In the genomic region with DNA sequence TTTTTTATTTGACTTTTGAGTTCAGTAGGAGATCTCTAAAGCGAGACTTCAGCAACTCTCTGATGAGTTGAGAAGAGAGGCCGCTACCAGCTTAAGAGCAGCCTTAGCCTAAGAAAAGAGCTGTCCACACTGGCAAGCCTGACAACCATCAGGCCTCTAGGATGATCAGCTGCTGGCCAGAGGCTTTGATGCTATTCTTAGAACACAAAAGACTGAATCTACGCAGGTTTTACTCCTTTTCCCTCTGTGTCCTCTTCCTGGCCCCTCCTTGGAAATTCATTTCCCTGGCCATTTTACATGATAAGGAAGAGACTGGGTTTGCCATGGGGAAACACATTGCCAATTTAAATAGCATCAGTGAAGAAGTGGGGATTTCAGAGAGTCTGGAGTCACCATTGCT, we compare ENCODE assay signal across 19 mouse cellular contexts.
DNase-seq lines count a peak whose midpoint lies in the region; ATAC-seq and TF ChIP-seq lines count a peak whose summit lies in the region.
"Had no signal": no experiment of that assay in that cellular context is flagged by ENCODE, and none has a peak within 500 bp of the region (broad histone marks: within the 10 kb centered on the region; RNA-seq: fewer than 3 reads in every experiment).

No protein-coding gene starts in this region.

- no peak overlapping the region for H3K4me3 ChIP-seq in embryonic facial prominence, embryonic 14.5 days (ENCODE audit: low read depth, low read length)
- no peak overlapping the region for H3K4me3 ChIP-seq in embryonic facial prominence, embryonic 10.5 days
- H3K4me3 ChIP-seq in intestine, embryonic 14.5 days (ENCODE audit: low read depth, low read length): no peak overlapping the region
- H3K4me3 ChIP-seq in intestine, postnatal 0 days (ENCODE audit: low read depth, low read length): no peak overlapping the region
- H3K4me3 ChIP-seq: erythroblast, embryonic 14.5 days; hindbrain, embryonic 12.5 days; liver, embryonic 15.5 days had no signal

- no peak for TF ChIP-seq CTCF in intestine, postnatal 0 days (IDR thresholded peaks at IDR 0.05; ENCODE audit: low read depth)

- no peak overlapping the region for H3K4me2 ChIP-seq in embryonic facial prominence, embryonic 14.5 days (ENCODE audit: low read depth, low read length)
- H3K4me2 ChIP-seq in intestine, embryonic 14.5 days (ENCODE audit: low read length): no peak overlapping the region
- no peak overlapping the region for H3K4me2 ChIP-seq in intestine, postnatal 0 days (replicated peaks; ENCODE audit: low read depth)
- H3K4me2 ChIP-seq: hindbrain, embryonic 12.5 days; liver, embryonic 15.5 days had no signal

- H3K9ac ChIP-seq in embryonic facial prominence, embryonic 14.5 days (ENCODE audit: low read depth, low read length): no peak overlapping the region
- H3K9ac ChIP-seq in intestine, embryonic 14.5 days (ENCODE audit: low read length): no peak overlapping the region
- H3K9ac ChIP-seq in intestine, postnatal 0 days (ENCODE audit: low read depth, low read length): no peak overlapping the region
- H3K9ac ChIP-seq: hindbrain, embryonic 12.5 days; liver, embryonic 15.5 days had no signal

- no peaks in the 10 kb centered on the region for H3K27me3 ChIP-seq in embryonic facial prominence, embryonic 14.5 days (replicated peaks; ENCODE audit: control insufficient read depth, insufficient read depth, low read length)
- H3K27me3 ChIP-seq in embryonic facial prominence, embryonic 10.5 days (replicated peaks; ENCODE audit: low read depth, poor library complexity, severe bottlenecking): no peaks in the 10 kb centered on the region
- H3K27me3 ChIP-seq in intestine, embryonic 14.5 days (replicated peaks; ENCODE audit: control insufficient read depth, insufficient read depth, low read length): no peaks in the 10 kb centered on the region
- H3K27me3 ChIP-seq in intestine, postnatal 0 days (replicated peaks; ENCODE audit: control insufficient read depth, insufficient read depth, low read length): no peaks in the 10 kb centered on the region
- H3K27me3 ChIP-seq: liver, embryonic 15.5 days had no signal

- H3K4me1 ChIP-seq in embryonic facial prominence, embryonic 14.5 days (ENCODE audit: control insufficient read depth, insufficient read depth, low read length): peaks cover 33% of the 10 kb centered on the region
- H3K4me1 ChIP-seq in embryonic facial prominence, embryonic 10.5 days: peaks cover 46% of the 10 kb centered on the region
- peaks cover 27% of the 10 kb centered on the region for H3K4me1 ChIP-seq in intestine, embryonic 14.5 days (replicated peaks; ENCODE audit: control insufficient read depth, insufficient read depth, low read length)
- H3K4me1 ChIP-seq in intestine, postnatal 0 days (replicated peaks; ENCODE audit: control insufficient read depth, insufficient read depth, low read length): peaks cover 7% of the 10 kb centered on the region
- H3K4me1 ChIP-seq: liver, embryonic 15.5 days had no signal

- 0 out of 2 replicates have a peak overlapping the region, but pooled peaks have one; percentile 6 for H3K27ac ChIP-seq in embryonic facial prominence, embryonic 14.5 days (replicated peaks; ENCODE audit: low read depth, low read length)
- H3K27ac ChIP-seq in embryonic facial prominence, embryonic 10.5 days (replicated peaks): no peak overlapping the region
- peak overlapping the region; percentile 47; the same call in 1 of the 2 replicates for H3K27ac ChIP-seq in intestine, embryonic 14.5 days (ENCODE audit: low read depth)
- no peak overlapping the region for H3K27ac ChIP-seq in intestine, postnatal 0 days (ENCODE audit: low read depth, low read length)
- H3K27ac ChIP-seq: hindbrain, embryonic 12.5 days; liver, embryonic 15.5 days had no signal

- DNase-seq in embryonic facial prominence, embryonic 14.5 days (ENCODE audit: low spot score): no peak
- DNase-seq in embryonic facial prominence, embryonic 10.5 days (ENCODE audit: low spot score): no peak
- DNase-seq in intestine, embryonic 14.5 days (ENCODE audit: low spot score): no peak
- DNase-seq in R1 (ENCODE audit: low read depth, low spot score): peak; percentile 42
- peak; percentile 48 to 49 for DNase-seq in heart, postnatal 10 days
- no peak for DNase-seq in urinary bladder, postnatal 25 days (ENCODE audit: low spot score)
- DNase-seq in thymus, postnatal 14 days: no peak
- DNase-seq: adrenal gland, postnatal 36 days; cerebellum, adult 9-11 months; gastrocnemius, postnatal 10 days; kidney, adult 8-10 months; kidney, postnatal 4 days; layer of hippocampus, postnatal 36 days; midbrain, embryonic 14.5 days had no signal

- WGBS in embryonic facial prominence, embryonic 14.5 days: 73% methylated on average over 3 of the region's 3 CpGs
- 63% methylated on average over 3 of the region's 3 CpGs for WGBS in embryonic facial prominence, embryonic 10.5 days
- WGBS in intestine, embryonic 14.5 days: 63% methylated on average over 3 of the region's 3 CpGs
- WGBS in intestine, postnatal 0 days: 75% methylated on average over 3 of the region's 3 CpGs

- no peaks in the 10 kb centered on the region for H3K9me3 ChIP-seq in embryonic facial prominence, embryonic 14.5 days (ENCODE audit: control insufficient read depth, low read length)
- no peaks in the 10 kb centered on the region for H3K9me3 ChIP-seq in embryonic facial prominence, embryonic 10.5 days
- H3K9me3 ChIP-seq in intestine, embryonic 14.5 days (ENCODE audit: control insufficient read depth, low read length): no peaks in the 10 kb centered on the region
- H3K9me3 ChIP-seq in intestine, postnatal 0 days (ENCODE audit: control insufficient read depth): no peaks in the 10 kb centered on the region
- H3K9me3 ChIP-seq: hindbrain, embryonic 12.5 days; liver, embryonic 15.5 days had no signal

- ATAC-seq in embryonic facial prominence, embryonic 14.5 days (ENCODE audit: low read depth): no peak
- no peak for ATAC-seq in intestine, embryonic 14.5 days (replicated peaks; ENCODE audit: low FRiP score, low TSS enrichment, low read depth)
- no peak for ATAC-seq in intestine, postnatal 0 days
- ATAC-seq: forebrain, embryonic 16.5 days had no signal

- H3K36me3 ChIP-seq in embryonic facial prominence, embryonic 14.5 days (ENCODE audit: control insufficient read depth, insufficient read depth, low read length): no peaks in the 10 kb centered on the region
- H3K36me3 ChIP-seq in embryonic facial prominence, embryonic 10.5 days (replicated peaks): no peaks in the 10 kb centered on the region; the same call in 1 of the 2 replicates
- no peaks in the 10 kb centered on the region for H3K36me3 ChIP-seq in intestine, embryonic 14.5 days (ENCODE audit: control insufficient read depth, insufficient read depth, low read length)
- H3K36me3 ChIP-seq in intestine, postnatal 0 days (ENCODE audit: control insufficient read depth, insufficient read depth): no peaks in the 10 kb centered on the region
- H3K36me3 ChIP-seq: hindbrain, embryonic 12.5 days; liver, embryonic 15.5 days had no signal

- intact Hi-C loops in heart, postnatal 10 days (cut with DNase I): loop anchor here (5.0 kb wide), 1 partner anchor 51 kb away; no protein-coding TSS in a partner anchor

Comparison
In these comparisons a context has a peak if more than half of its experiments do, and no peak if none do; other contexts are left out.
1. H3K27ac ChIP-seq: peak in embryonic facial prominence, embryonic 14.5 days (single experiment) and intestine, embryonic 14.5 days (single experiment); none in embryonic facial prominence, embryonic 10.5 days (single experiment) and intestine, postnatal 0 days (single experiment).
2. DNase-seq: peak in R1 (single experiment) and heart, postnatal 10 days (2 of 2); none in embryonic facial prominence, embryonic 14.5 days (single experiment), embryonic facial prominence, embryonic 10.5 days (single experiment), intestine, embryonic 14.5 days (single experiment), urinary bladder, postnatal 25 days (single experiment) and thymus, postnatal 14 days (single experiment).